Mouse (Mus musculus) NIH3T3 (cell line): ENCODE measurements around the gene Fut2.

Experiments used
- DNase-seq: peaks from one replicate; pipeline ENCODE4 v3.0.0-alpha.2; 2012; ENCODE audit warnings: low read depth

The Fut2 gene

GRCm38 (mm10) chr7:45598960-45599879 lies 67.0 kb downstream of the Fut2 start:
- no peak for DNase-seq
